Mouse (Mus musculus) heart, embryonic 12.5 days (tissue): ENCODE results near the gene Ank3. TPM values are rescaled to one million over a fixed set of nuclear protein-coding genes. Genes with fewer than 3 reads are reported as not detected.
A peak's percentile ranks its signal among the peaks of the same experiment; 100 is the strongest.

Experiments
- ATAC-seq: fragments of 200-750 bp; cut with Nextera tagmentation; 2 replicates; pipeline ENCODE4 v1.8.0; 2017; ENCODE audit warnings: moderate TSS enrichment, moderate library complexity; ENCODE audit not compliant: insufficient number of reproducible peaks, low FRiP score
- H3K27ac ChIP-seq: fragments of 300-500 bp; sonication (generic); 2 replicates; pipeline ENCODE4 v1.5.1; 2016; ENCODE audit warnings: mild to moderate bottlenecking, moderate library complexity; ENCODE audit not compliant: poor library complexity, severe bottlenecking
- H3K27me3 ChIP-seq: fragments of 300-500 bp; sonication (generic); replicated peaks from 2 replicates; pipeline ENCODE4 v1.6.1; 2016; ENCODE audit warnings: mild to moderate bottlenecking, moderate library complexity
- H3K36me3 ChIP-seq: fragments of 300-500 bp; sonication (generic); 2 replicates; pipeline ENCODE4 v1.6.1; 2016; ENCODE audit warnings: mild to moderate bottlenecking, moderate library complexity
- H3K4me1 ChIP-seq: fragments of 300-500 bp; sonication (generic); replicated peaks from 2 replicates; pipeline ENCODE4 v1.6.1; 2016; ENCODE audit warnings: mild to moderate bottlenecking
- H3K4me2 ChIP-seq: fragments of 300-500 bp; sonication (generic); 2 replicates; pipeline ENCODE4 v1.6.1; 2016; ENCODE audit warnings: mild to moderate bottlenecking, moderate library complexity
- H3K4me3 ChIP-seq: fragments of 300-500 bp; sonication (generic); 2 replicates; pipeline ENCODE4 v1.5.1; 2016; ENCODE audit warnings: mild to moderate bottlenecking
- H3K9ac ChIP-seq: fragments of 300-500 bp; sonication (generic); 2 replicates; pipeline ENCODE4 v1.6.1; 2016; ENCODE audit warnings: mild to moderate bottlenecking, moderate library complexity
- H3K9me3 ChIP-seq: fragments of 300-500 bp; sonication (generic); replicated peaks from 2 replicates; pipeline ENCODE4 v1.6.1; 2016; ENCODE audit warnings: mild to moderate bottlenecking, moderate library complexity
- WGBS: fragments of 180-500 bp; shearing (Covaris S2); methylation state at CpG from one replicate; pipeline ENCODE4 v1.1.7; 2016; 5-methylcytosine and 5-hydroxymethylcytosine counted together
- polyA plus RNA-seq: library from polyadenylated mRNA; unstranded; fragments of >200 nt; fragmentation: Nextera tagmentation; extraction: Ambion mirVana; gene quantifications from 2 replicates; pipeline ENCODE4 v1.2.1, GENCODE M21; 2016

The Ank3 gene
- polyA plus RNA-seq, 1 experiment from 2014 or later: 61.9 TPM

- Histone ChIP-seq H3K4me2 (peak overlapping the region; percentile 68), H3K27me3 (no peaks in the 10 kb centered on the region), H3K4me1 (peaks cover 13% of the 10 kb centered on the region), H3K9ac (peak overlapping the region; percentile 56; the same call in 1 of the 2 replicates), H3K4me3 (peak overlapping the region; percentile 27), H3K9me3 (no peaks in the 10 kb centered on the region), H3K36me3 (no peaks in the 10 kb centered on the region), H3K27ac (no peak overlapping the region)
- no peak for ATAC-seq
- 25% methylated on average over 6 of the region's 6 CpGs for WGBS
These were observed 292.4 kb downstream of the Ank3 start for GRCm38 (mm10) chr10:69690961-69691451.

GRCm38 (mm10) chr10:69696019-69696418 lies 297.4 kb downstream of the Ank3 start:
- Histone ChIP-seq H3K27ac (no peak overlapping the region), H3K4me3 (no peak overlapping the region), H3K36me3 (no peaks in the 10 kb centered on the region), H3K9me3 (no peaks in the 10 kb centered on the region), H3K9ac (no peak overlapping the region), H3K4me2 (no peak overlapping the region), H3K27me3 (no peaks in the 10 kb centered on the region), H3K4me1 (peaks cover 6% of the 10 kb centered on the region)
- 79% methylated on average over 9 of the region's 9 CpGs for WGBS
- no peak for ATAC-seq

- Histone ChIP-seq H3K27ac (no peak overlapping the region), H3K4me2 (no peak overlapping the region), H3K27me3 (no peaks in the 10 kb centered on the region), H3K9ac (no peak overlapping the region), H3K36me3 (no peaks in the 10 kb centered on the region), H3K4me3 (no peak overlapping the region), H3K4me1 (0 out of 2 replicates have a peak, but pooled peaks cover 7% of the 10 kb centered on the region), H3K9me3 (no peaks in the 10 kb centered on the region)
- no peak for ATAC-seq
- 76% methylated on average over 1 of the region's 1 CpGs for WGBS
These were observed 300.1 kb downstream of the Ank3 start for GRCm38 (mm10) chr10:69698699-69699098.

GRCm38 (mm10) chr10:69701226-69701625 lies 302.7 kb downstream of the Ank3 start:
- WGBS: 42% methylated on average over 4 of the region's 4 CpGs
- Histone ChIP-seq H3K27ac (no peak overlapping the region), H3K4me3 (no peak overlapping the region), H3K4me1 (peaks cover 14% of the 10 kb centered on the region), H3K27me3 (no peaks in the 10 kb centered on the region), H3K9me3 (no peaks in the 10 kb centered on the region), H3K4me2 (no peak overlapping the region), H3K36me3 (no peaks in the 10 kb centered on the region), H3K9ac (no peak overlapping the region)
- ATAC-seq: no peak

DNA sequence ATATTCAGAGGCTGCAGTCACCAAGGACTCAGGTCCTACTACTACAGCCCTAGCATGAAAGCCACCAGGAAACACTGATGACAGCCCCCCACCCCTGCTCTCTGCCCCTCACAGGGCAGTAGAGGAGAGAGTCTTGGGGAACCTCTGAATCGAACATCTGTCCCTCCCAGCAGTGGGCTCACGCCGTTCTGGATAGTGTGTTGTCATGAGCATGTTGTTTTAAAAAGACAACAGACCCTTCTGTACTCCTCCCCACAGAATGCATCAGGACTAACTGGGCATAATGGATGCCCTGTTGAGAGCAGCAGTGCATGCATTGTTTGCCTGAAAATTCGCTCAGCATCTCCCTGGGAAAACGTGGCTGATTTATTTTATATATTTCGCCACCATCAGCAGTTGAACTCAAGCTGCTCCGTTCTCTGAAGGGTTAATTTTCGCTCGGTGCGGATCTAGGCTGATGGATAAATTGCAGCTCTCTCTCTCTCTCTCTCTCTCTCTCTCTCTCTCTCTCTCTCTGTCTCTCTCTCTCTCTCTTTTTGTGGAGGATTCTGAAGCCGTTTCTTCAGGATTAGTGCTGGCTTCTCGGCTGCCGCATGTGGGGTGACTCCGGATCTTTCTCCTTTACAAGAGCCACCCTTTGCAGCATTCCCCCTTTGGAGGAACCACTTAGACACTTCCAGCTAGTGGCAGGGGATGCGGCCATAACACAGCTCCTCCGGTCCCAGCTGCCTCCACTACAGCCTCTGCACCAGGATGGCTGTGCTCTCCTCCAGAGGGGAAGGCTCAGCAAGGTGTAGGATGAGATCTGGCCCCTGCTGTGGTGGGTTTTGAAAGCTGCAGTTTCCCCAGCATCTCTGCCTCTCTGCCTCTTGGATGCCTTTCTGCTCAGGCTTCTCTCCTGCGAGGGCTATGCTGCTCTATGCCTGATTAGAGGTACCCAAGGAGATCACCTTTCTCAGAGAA lies 307.5 kb downstream of the Ank3 start:
- Histone ChIP-seq H3K36me3 (no peaks in the 10 kb centered on the region), H3K9me3 (no peaks in the 10 kb centered on the region), H3K4me1 (peaks cover 38% of the 10 kb centered on the region), H3K27me3 (no peaks in the 10 kb centered on the region), H3K9ac (peak overlapping the region; percentile 34; the same call in 1 of the 2 replicates), H3K4me3 (peak overlapping the region; percentile 26), H3K4me2 (peak overlapping the region; percentile 62), H3K27ac (no peak overlapping the region)
- ATAC-seq: no peak
- whole genome bisulfite sequencing: 18% methylated on average over 17 of the region's 17 CpGs

- no peaks in the 10 kb centered on the region for H3K27me3 ChIP-seq
- 39% methylated on average over 14 of the region's 14 CpGs for WGBS
These were observed 308.5 kb downstream of the Ank3 start for GRCm38 (mm10) chr10:69706851-69707788.

DNA sequence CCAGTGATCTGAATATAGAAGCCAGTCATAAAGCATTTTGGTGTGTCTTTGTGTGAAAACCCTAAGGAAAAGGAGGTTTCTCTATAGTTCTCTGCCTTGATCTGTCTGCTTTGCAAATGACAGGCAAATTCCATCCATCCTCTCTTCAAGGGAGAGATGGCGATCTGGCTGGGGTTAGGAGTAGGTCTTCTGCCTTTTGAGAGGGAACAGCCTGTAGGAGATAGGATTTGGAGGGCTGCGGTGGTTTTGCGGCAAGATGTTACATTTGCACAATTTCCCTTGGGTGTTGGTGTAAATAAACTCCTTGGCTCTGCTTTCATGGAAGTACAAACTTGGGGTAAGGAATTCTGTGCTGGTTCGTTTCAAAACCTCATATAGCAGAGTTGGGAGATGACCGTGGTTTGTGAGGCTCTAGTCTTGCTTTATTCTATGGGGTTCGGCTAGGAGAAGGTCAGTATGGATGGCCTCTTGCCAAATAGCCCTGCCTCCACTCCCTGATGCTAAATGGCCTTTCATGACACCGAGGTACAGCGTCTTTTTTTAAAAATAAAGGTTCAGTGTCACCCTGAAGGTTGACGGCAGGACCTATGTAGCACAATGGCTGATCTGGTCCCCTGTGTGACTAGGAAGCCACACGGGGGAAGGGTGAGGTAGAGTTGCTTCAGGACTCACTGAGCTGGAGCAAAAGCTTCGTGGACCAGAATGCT lies 309.4 kb downstream of the Ank3 start:
- Histone ChIP-seq H3K9me3 (no peaks in the 10 kb centered on the region), H3K9ac (no peak overlapping the region), H3K4me2 (no peak overlapping the region), H3K27me3 (no peaks in the 10 kb centered on the region), H3K4me1 (peaks cover 43% of the 10 kb centered on the region), H3K27ac (no peak overlapping the region), H3K36me3 (no peaks in the 10 kb centered on the region), H3K4me3 (no peak overlapping the region)
- ATAC-seq: no peak
- WGBS: 81% methylated on average over 11 of the region's 11 CpGs

More at GRCm38 (mm10) chr10:69706851-69707788, 308.5 kb downstream of the Ank3 start:
- ATAC-seq: no peak
- Histone ChIP-seq H3K36me3 (no peaks in the 10 kb centered on the region), H3K4me1 (peaks cover 38% of the 10 kb centered on the region), H3K27ac (no peak overlapping the region), H3K4me2 (peak overlapping the region; percentile 62), H3K4me3 (no peak overlapping the region), H3K9me3 (no peaks in the 10 kb centered on the region), H3K9ac (0 out of 2 replicates have a peak overlapping the region, but pooled peaks have one; percentile 13)

DNA sequence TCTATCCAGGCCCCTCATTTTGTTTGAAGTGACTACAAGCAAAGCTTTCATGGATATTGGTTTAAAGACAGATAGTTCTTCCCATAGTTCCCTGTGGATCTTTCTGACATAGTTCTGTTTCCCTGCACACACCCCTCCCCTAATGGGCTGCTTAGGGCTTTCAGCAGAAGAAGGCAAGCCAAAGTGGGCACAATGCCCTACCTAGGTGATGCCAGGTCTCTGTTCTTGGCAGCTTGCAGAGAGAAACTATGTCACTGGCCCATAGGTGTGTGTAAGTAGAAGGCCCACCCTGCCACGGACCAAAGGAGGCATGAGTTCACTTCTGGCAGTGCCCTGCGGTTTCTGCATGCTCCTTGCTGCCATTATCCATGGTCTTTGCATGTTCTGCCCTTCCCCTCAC lies 311.1 kb downstream of the Ank3 start:
- no peaks in the 10 kb centered on the region for H3K27me3 ChIP-seq
- WGBS: 74% methylated on average over 2 of the region's 2 CpGs
- H3K9me3 ChIP-seq: no peaks in the 10 kb centered on the region
- no peak overlapping the region for H3K4me2 ChIP-seq
- no peak for ATAC-seq
- H3K9ac ChIP-seq: no peak overlapping the region
- no peak overlapping the region for H3K4me3 ChIP-seq
- H3K27ac ChIP-seq: no peak overlapping the region
- peaks cover 43% of the 10 kb centered on the region for H3K4me1 ChIP-seq
- no peaks in the 10 kb centered on the region for H3K36me3 ChIP-seq

GRCm38 (mm10) chr10:69710802-69711201 lies 312.2 kb downstream of the Ank3 start:
- Histone ChIP-seq H3K27ac (no peak overlapping the region), H3K4me1 (peaks cover 40% of the 10 kb centered on the region), H3K27me3 (no peaks in the 10 kb centered on the region), H3K9ac (no peak overlapping the region), H3K4me2 (no peak overlapping the region), H3K9me3 (no peaks in the 10 kb centered on the region), H3K4me3 (no peak overlapping the region), H3K36me3 (no peaks in the 10 kb centered on the region)
- ATAC-seq: no peak
- 81% methylated on average over 5 of the region's 5 CpGs for WGBS

DNA sequence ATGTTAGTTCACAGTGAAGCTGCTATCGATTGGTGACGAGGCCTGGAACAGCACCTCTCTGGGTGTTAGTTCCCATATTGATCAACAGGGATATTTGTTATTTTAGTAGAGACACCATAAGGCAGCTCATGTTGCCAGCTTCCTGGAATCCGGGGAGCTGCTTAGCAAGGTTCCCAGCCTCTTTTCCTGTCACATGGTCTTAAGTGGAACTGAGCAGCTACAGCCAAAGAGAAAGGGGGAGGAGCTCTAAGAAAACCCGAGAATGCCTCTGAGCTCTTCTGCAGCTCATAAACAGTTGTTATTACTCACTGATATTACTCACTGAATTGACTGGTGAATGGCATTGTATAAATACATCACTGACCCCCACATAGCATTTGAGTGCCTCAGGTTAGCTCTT lies 318.3 kb downstream of the Ank3 start:
- no peak for ATAC-seq
- H3K4me1 ChIP-seq: peaks cover 26% of the 10 kb centered on the region
- no peaks in the 10 kb centered on the region for H3K27me3 ChIP-seq
- no peaks in the 10 kb centered on the region for H3K9me3 ChIP-seq
- no peak overlapping the region for H3K4me3 ChIP-seq
- H3K4me2 ChIP-seq: no peak overlapping the region
- WGBS: 61% methylated on average over 4 of the region's 4 CpGs
- H3K36me3 ChIP-seq: no peaks in the 10 kb centered on the region
- H3K9ac ChIP-seq: no peak overlapping the region
- no peak overlapping the region for H3K27ac ChIP-seq
